Mouse (Mus musculus): ENCODE measurements at regions not wholly inside any gene's neighbourhood (a gene's known extent, or its start where the extent isn't known, plus 50 kb on each side); places are given as distances from the start of the nearest gene placed in this dataset.

DNA sequence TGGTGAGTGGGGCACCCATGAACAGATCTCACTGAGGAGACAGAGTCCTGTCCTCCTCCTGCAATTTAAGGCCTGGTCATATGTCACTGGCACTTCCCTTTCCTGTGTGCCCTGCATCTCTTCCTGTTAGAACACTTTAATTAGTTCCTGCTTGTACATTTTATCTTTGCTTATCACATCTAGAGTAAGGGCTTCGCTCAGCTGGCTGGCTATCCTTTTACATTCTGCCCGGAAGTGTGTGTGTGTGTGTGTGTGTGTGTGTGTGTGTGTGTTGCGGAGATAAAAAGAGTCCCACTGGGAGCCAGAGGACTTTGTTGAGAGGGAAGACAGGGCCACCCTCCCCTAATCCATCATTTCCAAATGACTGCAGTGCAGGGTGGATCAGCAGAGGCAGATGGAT, 238.6 kb downstream of the Gadd45g start:
- 0 out of 2 replicates have a peak, but pooled peaks cover 5% of the 10 kb centered on the region for H3K9me3 ChIP-seq (ENCODE audit: low read length)
- TF ChIP-seq CTCF (conservative IDR thresholded peaks at IDR 0.05; ENCODE audit: low read length) (no peak), POU5F1 (IDR thresholded peaks at IDR 0.05; ENCODE audit: borderline replicate concordance, low read length) (no peak), NANOG (IDR thresholded peaks at IDR 0.05; ENCODE audit: borderline replicate concordance, low read length) (no peak)
- H3K36me3 ChIP-seq (ENCODE audit: insufficient read depth, low read length), result no peaks in the 10 kb centered on the region
- H3K4me3 ChIP-seq (replicated peaks; ENCODE audit: low read length), result no peak overlapping the region
- peaks cover 24% of the 10 kb centered on the region for H3K4me1 ChIP-seq (replicated peaks; ENCODE audit: low read depth, low read length)
- H3K27me3 ChIP-seq (ENCODE audit: insufficient read depth, low read length), result peaks cover 6% of the 10 kb centered on the region

- Histone ChIP-seq H3K4me3 (replicated peaks; ENCODE audit: low read length) (no peak overlapping the region), H3K4me1 (replicated peaks; ENCODE audit: low read depth, low read length) (peaks cover 18% of the 10 kb centered on the region), H3K9me3 (ENCODE audit: low read length) (0 out of 2 replicates have a peak, but pooled peaks cover 5% of the 10 kb centered on the region), H3K27me3 (ENCODE audit: insufficient read depth, low read length) (peaks cover 3% of the 10 kb centered on the region; the same call in 1 of the 2 replicates), H3K36me3 (ENCODE audit: insufficient read depth, low read length) (no peaks in the 10 kb centered on the region)
- TF ChIP-seq CTCF (conservative IDR thresholded peaks at IDR 0.05; ENCODE audit: low read length), result no peak
These were observed 241.8 kb downstream of the Gadd45g start for GRCm38 (mm10) chr13:52088319-52088718.

DNA sequence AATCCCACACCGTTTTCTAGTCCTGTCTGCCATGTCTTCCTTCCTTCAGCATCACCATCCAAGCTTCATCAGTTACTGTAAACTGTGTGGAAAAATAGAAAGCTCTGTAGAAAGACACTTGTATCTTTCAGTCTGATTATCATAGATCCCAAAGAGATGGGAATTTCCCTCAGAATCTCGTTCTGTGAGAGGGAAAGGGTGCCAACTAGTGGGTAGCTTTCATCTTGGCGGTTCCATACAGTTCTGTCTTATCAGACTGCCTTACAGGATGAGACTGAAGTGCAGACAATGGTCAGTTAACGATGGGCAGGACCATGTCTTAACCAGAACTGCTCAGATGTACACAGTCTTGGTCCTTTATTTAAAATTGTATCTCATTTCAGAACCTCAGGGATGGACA, 243.9 kb downstream of the Gadd45g start:
- H3K4me3 ChIP-seq (replicated peaks; ENCODE audit: low read length), result no peak overlapping the region
- H3K36me3 ChIP-seq (ENCODE audit: insufficient read depth, low read length), result no peaks in the 10 kb centered on the region
- no peaks in the 10 kb centered on the region for H3K9me3 ChIP-seq (ENCODE audit: low read length)
- H3K27me3 ChIP-seq (ENCODE audit: insufficient read depth, low read length), result peaks cover 5% of the 10 kb centered on the region; the same call in 1 of the 2 replicates
- peaks cover 6% of the 10 kb centered on the region; the same call in 1 of the 2 replicates for H3K4me1 ChIP-seq (replicated peaks; ENCODE audit: low read depth, low read length)
- TF ChIP-seq NANOG (IDR thresholded peaks at IDR 0.05; ENCODE audit: borderline replicate concordance, low read length) (no peak), POU5F1 (IDR thresholded peaks at IDR 0.05; ENCODE audit: borderline replicate concordance, low read length) (no peak), CTCF (conservative IDR thresholded peaks at IDR 0.05; ENCODE audit: low read length) (no peak)

DNA sequence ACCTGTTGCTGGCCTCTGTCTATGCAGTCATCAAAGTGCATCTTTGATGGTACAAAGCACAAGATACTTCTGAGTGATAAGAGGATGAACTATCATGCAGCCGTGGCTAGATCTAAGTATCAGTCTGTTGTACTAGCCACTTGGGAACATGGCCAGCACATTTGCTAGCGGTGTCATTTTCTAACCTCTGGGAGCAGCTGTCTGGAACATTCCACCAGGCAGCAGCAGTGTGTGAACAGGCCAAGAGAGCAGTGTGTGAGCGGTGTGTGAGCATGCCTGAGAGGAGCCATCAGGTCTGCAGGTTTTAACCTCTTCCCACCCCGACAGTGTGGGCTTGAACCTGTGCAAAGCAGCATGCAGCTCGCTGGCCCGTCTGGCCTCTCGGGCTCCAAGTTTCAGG, 248.3 kb downstream of the Gadd45g start:
- Histone ChIP-seq H3K4me3 (replicated peaks; ENCODE audit: low read length) (no peak overlapping the region), H3K4me1 (replicated peaks; ENCODE audit: low read depth, low read length) (no peaks in the 10 kb centered on the region), H3K36me3 (ENCODE audit: insufficient read depth, low read length) (no peaks in the 10 kb centered on the region), H3K27me3 (ENCODE audit: insufficient read depth, low read length) (peaks cover 18% of the 10 kb centered on the region; the same call in 1 of the 2 replicates), H3K9me3 (ENCODE audit: low read length) (no peaks in the 10 kb centered on the region)
- TF ChIP-seq CTCF (conservative IDR thresholded peaks at IDR 0.05; ENCODE audit: low read length) (no peak), NANOG (IDR thresholded peaks at IDR 0.05; ENCODE audit: borderline replicate concordance, low read length) (no peak), POU5F1 (IDR thresholded peaks at IDR 0.05; ENCODE audit: borderline replicate concordance, low read length) (no peak)

DNA sequence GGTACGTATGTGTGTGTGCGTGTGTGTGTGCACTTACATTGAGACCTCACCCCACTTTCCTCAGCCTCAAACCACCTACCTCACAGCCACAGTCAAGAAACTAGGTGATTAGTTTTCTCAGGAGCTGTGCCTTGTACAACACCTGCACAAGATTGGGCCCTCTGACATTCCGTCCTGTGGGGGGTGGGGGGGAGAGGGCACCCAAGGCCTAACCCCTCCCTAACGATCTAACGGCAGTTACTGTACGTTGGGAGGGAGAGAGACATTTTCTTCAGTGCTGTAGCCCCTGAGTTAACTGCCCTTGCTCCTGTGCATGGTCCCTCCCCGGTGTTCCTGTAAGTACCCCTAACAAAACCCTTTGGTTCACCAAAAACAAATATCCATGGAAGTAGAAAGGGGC, 250.0 kb downstream of the Gadd45g start:
- Histone ChIP-seq H3K4me1 (replicated peaks; ENCODE audit: low read depth, low read length) (no peaks in the 10 kb centered on the region), H3K4me3 (replicated peaks; ENCODE audit: low read length) (no peak overlapping the region), H3K9me3 (ENCODE audit: low read length) (no peaks in the 10 kb centered on the region), H3K27me3 (ENCODE audit: insufficient read depth, low read length) (peaks cover 23% of the 10 kb centered on the region), H3K36me3 (ENCODE audit: insufficient read depth, low read length) (no peaks in the 10 kb centered on the region)
- TF ChIP-seq CTCF (conservative IDR thresholded peaks at IDR 0.05; ENCODE audit: low read length), result no peak
- no peak for TF ChIP-seq POU5F1 (IDR thresholded peaks at IDR 0.05; ENCODE audit: borderline replicate concordance, low read length)
- no peak for TF ChIP-seq NANOG (IDR thresholded peaks at IDR 0.05; ENCODE audit: borderline replicate concordance, low read length)

DNA sequence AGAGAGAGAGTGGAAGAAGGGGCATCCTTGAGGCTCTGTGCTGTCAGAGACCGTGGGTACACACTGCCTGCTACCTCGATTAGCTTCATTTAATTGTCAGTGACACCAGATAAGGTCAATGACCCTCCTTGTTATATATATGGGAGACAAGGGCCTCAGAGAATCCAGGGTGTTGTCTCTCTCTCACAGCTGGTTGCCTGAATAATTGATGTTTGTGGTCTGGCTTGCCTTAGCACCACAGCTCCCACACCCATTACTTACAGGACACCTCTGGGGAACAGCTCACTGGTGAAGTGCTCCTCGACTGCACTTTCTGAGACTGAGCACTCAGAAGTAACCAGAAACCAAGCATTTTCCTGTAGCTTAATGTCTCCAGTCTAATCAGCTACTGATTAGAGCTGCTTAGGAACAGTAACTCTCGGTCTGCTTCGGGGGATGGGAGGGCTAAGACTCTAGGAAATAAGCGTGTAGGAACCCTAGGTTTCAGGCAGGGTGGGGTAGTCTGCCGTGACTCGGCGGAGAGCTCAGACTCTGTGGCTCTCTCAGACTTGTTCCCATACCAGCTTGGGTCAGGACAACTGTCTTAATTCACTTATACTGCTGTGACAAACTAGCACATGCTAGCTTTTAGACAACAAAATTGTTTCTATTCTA, 259.6 kb downstream of the Gadd45g start:
- Histone ChIP-seq H3K27me3 (ENCODE audit: insufficient read depth, low read length) (peaks cover 3% of the 10 kb centered on the region; the same call in 1 of the 2 replicates), H3K4me3 (replicated peaks; ENCODE audit: low read length) (no peak overlapping the region), H3K36me3 (ENCODE audit: insufficient read depth, low read length) (no peaks in the 10 kb centered on the region), H3K4me1 (replicated peaks; ENCODE audit: low read depth, low read length) (peaks cover 4% of the 10 kb centered on the region), H3K9me3 (ENCODE audit: low read length) (no peaks in the 10 kb centered on the region)
- TF ChIP-seq POU5F1 (IDR thresholded peaks at IDR 0.05; ENCODE audit: borderline replicate concordance, low read length) (no peak), NANOG (IDR thresholded peaks at IDR 0.05; ENCODE audit: borderline replicate concordance, low read length) (no peak), CTCF (conservative IDR thresholded peaks at IDR 0.05; ENCODE audit: low read length) (no peak)

GRCm38 (mm10) chr13:52108349-52108921, 262.0 kb downstream of the Gadd45g start:
- peaks cover 4% of the 10 kb centered on the region; the same call in 1 of the 2 replicates for H3K27me3 ChIP-seq (ENCODE audit: insufficient read depth, low read length)
- no peak overlapping the region for H3K4me3 ChIP-seq (replicated peaks; ENCODE audit: low read length)
- TF ChIP-seq POU5F1 (IDR thresholded peaks at IDR 0.05; ENCODE audit: borderline replicate concordance, low read length) (no peak), NANOG (IDR thresholded peaks at IDR 0.05; ENCODE audit: borderline replicate concordance, low read length) (no peak), CTCF (conservative IDR thresholded peaks at IDR 0.05; ENCODE audit: low read length) (no peak)
- peaks cover 4% of the 10 kb centered on the region for H3K4me1 ChIP-seq (replicated peaks; ENCODE audit: low read depth, low read length)
- peaks cover 7% of the 10 kb centered on the region; the same call in 1 of the 2 replicates for H3K9me3 ChIP-seq (ENCODE audit: low read length)
- no peaks in the 10 kb centered on the region for H3K36me3 ChIP-seq (ENCODE audit: insufficient read depth, low read length)

DNA sequence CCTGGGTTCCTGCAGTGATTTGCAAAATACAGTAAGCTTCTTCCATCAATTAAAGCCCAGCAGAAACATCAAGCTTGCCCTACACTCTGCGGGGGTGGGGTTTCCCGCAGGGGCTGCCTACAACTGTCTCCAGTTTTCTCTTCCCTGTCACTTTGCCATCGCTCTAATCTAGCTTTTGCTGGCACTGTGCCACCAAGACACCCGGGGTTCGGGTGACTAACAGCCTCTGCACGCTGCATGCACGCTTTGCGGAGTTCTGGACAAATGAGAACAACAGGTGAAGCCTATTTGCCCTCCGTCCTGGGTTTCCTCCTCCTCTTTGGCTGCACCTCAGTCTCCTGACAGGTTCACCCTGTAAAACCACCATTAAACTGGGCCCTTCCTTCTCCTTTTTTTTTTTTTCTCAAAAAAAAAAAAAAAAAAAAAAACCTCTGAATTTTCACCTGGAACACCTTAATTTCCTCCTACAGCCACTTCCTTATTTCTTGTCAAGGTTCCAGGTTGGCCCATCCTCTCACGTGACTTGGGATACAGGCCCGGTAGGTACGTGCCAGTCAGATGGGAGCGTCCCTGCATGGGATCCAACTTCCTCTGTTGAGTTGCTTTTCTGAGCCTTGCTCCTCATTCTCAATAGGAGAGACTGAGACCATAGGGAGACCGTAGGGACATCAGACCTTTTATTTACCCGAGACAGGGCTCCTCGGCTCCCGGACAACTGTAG, 262.7 kb downstream of the Gadd45g start:
- TF ChIP-seq POU5F1 (IDR thresholded peaks at IDR 0.05; ENCODE audit: borderline replicate concordance, low read length) (no peak), CTCF (conservative IDR thresholded peaks at IDR 0.05; ENCODE audit: low read length) (no peak), NANOG (IDR thresholded peaks at IDR 0.05; ENCODE audit: borderline replicate concordance, low read length) (no peak)
- peaks cover 4% of the 10 kb centered on the region; the same call in 1 of the 2 replicates for H3K27me3 ChIP-seq (ENCODE audit: insufficient read depth, low read length)
- H3K36me3 ChIP-seq (ENCODE audit: insufficient read depth, low read length), result no peaks in the 10 kb centered on the region
- H3K4me3 ChIP-seq (replicated peaks; ENCODE audit: low read length), result no peak overlapping the region
- peaks cover 7% of the 10 kb centered on the region; the same call in 1 of the 2 replicates for H3K9me3 ChIP-seq (ENCODE audit: low read length)
- peaks cover 4% of the 10 kb centered on the region for H3K4me1 ChIP-seq (replicated peaks; ENCODE audit: low read depth, low read length)

Measured in E14TG2a.4 (cell line).